Mouse (Mus musculus) frontal cortex, adult 2 months (tissue): ENCODE measurements around the gene Wnt9b. TPM values are rescaled to one million over a fixed set of nuclear protein-coding genes. Genes with fewer than 3 reads are reported as not detected.

ENCODE experiments used
- DNase-seq, 2 experiments: peaks; one replicate each; pipeline ENCODE4 v3.0.0; 2022; ENCODE audit warnings: low spot score in 1 of 2; ENCODE audit errors: extremely low spot score in 1 of 2
- polyA plus RNA-seq: library from polyadenylated mRNA; depleted of rRNA; stranded (reverse); fragments of >200 nt; gene quantifications from 2 replicates; pipeline ENCODE4 v1.2.3, GENCODE M21; 2012; rRNA removed

Wnt9b gene
- polyA plus RNA-seq, 1 experiment = 0.24 TPM

DNA sequence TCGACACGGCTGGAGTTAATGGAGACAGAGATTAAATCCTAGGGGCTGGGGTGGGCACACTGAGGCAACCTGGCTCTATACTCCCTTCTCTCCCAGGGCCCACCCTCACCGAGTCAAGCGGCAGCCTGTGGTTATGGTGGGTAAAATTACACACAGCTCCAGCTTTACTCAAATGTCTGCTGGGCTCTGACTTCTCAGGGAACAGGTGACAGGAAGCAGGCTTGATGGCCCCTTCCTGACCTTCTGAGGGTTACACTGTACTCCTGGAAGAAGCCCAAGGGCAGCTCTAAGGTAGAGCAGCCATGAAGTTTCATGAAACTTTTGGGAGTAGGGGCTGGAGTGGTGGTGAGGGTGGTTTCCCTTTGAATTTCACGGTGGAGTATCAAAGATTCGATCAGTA is 62.9 kb downstream of the Wnt9b start:
- DNase-seq = no peak

DNA sequence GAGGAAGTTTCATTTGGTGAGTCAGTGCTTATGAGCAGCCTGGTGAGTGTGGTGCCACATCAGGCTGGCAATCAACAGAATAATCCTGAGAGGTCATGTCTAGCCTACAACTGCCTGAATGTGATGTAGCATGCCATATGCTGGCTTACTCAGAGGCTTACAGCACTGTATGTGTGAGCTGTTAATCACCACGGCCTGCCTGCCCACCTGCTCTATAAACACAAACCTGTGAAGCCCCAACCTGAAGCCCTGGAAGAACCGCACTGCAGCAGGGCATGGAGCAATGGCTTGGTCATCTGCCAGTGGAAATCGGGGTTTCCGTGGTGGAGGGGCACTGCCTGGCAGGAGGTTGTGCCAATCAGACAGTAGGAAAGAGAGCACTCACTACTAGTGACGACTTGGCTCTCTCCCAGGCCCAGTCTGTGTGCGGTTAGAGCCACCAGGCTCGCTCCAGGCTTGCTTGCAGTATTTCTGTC is 64.3 kb downstream of the Wnt9b start:
- DNase-seq = peak in 1 of 2 experiments; percentile 66

DNA sequence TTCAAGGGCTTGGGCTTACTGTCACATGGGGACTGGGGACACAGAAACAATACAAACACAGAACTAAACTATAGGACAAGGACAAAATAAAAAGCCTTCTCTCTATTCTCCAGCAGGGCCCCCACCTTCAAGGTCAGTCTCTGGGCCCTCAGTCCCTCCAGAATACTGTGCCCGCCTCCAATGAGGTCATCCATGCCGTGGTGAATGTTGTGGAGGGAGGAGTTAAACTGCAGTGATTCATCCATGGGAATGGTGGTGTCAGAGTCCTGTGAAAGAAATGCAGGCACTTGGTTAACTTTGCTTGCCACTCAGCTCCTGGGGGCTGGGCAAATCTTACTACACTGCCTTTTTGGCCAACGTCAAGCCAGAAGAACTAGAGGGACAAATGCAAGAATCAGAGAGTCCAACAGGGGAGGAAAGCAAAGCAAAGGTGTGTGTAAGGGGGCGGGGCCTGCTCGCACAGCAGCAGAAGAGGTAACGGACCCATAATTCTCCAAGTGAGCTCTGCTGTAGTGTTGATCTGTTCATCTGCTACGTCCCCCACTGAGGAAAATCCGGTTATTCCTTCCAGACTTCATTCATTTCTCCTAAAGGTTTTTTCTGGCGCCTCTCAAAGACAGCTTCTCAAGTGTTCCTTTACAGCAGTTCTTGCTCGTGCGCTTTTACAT is 65.8 kb downstream of the Wnt9b start:
- no peak for DNase-seq

Other genes with a start within 250 kb of the Wnt9b start
- gene Lrrc37a, start 245.2 kb downstream of the Wnt9b start, polyA plus RNA-seq = not detected in 2 replicates
- gene Gm884, start 128.7 kb downstream of the Wnt9b start, polyA plus RNA-seq = 0.02 TPM in 1 of 2 replicates, not detected in the other
- gene Lyzl6, start 110.9 kb downstream of the Wnt9b start, polyA plus RNA-seq = 0.15 TPM in 1 of 2 replicates, not detected in the other
- 129 TPM in 2 replicates for gene Rprml, start 100.3 kb downstream of the Wnt9b start, polyA plus RNA-seq
- 89.4 and 90.9 TPM in 2 replicates for gene Gosr2, start 51.9 kb downstream of the Wnt9b start, polyA plus RNA-seq
- 1.8 and 2.0 TPM in 2 replicates for gene Wnt3, start 24.3 kb upstream of the Wnt9b start, polyA plus RNA-seq
- 464 and 504 TPM in 2 replicates for gene Nsf, start 204.2 kb upstream of the Wnt9b start, polyA plus RNA-seq
- 48.1 and 49.8 TPM in 2 replicates for gene Arf2, start 216.9 kb upstream of the Wnt9b start, polyA plus RNA-seq